Mouse (Mus musculus): ENCODE measurements at regions not wholly inside any gene's neighbourhood (a gene's known extent, or its start where the extent isn't known, plus 50 kb on each side); places are given as distances from the start of the nearest gene placed in this dataset.
"Not testable (repeated sequence)": the region's sequence is repeated elsewhere in the genome, so short reads cannot be mapped to it uniquely, and the experiment has no call there.

GRCm38 (mm10) chr3:21988010-21988531 lies 88.4 kb upstream of the Tbl1xr1 start:
- POLR2A ChIA-PET, result no interaction called here
- CTCF ChIA-PET, result interaction anchor here in 1 of 4 experiments (0.7 kb wide), 1 partner anchor 1262 kb away, joined by 3 read pairs; no protein-coding TSS in a partner anchor

DNA sequence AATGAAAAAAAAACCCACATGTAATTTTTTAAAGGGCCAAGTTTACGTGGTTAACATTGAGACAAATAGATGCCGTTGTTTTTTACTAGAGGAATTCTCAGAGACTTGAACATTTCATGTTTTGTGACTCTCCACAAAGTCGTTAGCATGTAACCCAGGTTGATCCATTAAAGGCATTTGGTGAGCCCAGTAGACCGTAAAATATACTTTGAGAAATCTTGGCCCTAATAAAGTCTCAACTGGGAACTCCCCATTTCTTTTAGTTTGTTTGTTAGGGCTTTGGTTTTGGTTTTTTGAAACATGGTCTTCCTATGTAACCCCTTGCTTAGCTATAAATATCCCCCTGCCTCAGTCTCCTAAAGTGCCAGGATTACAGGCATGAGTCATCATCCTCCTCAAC lies 85.9 kb upstream of the Tbl1xr1 start:
- CTCF ChIA-PET, result no interaction called here
- POLR2A ChIA-PET, result interaction anchor here in 1 of 4 experiments (1.0 to 1.1 kb wide), 3 partner anchors 41 to 56 kb away, joined by 3 read pairs; no protein-coding TSS in a partner anchor

DNA sequence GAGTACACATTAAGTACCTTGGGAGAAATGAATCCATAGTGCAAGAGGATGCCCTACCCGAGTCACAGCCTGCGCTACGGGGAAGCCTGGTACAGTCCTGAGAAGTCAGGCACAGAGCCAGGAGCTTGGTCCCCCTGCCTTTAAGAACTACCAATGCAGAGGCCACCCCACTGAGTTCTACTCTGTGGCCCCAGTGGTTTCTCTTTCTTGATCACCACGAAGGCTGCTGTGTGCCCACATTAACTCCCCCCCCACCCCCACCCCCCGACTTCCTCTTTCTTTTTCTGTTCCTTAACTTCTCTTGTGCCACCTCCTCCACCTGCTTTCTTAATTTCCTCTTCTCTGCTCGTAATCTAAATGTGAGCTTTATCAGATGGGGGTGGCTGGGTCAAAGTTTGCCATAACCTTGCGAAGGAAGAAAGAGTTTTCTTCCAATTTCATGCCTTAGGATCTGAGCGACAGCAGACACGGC lies 84.7 kb upstream of the Tbl1xr1 start:
- POLR2A ChIA-PET, result interaction anchor here in 2 of 4 experiments (0.6 to 1.1 kb wide), 3 partner anchors 12 to 83 kb away, joined by 3 to 4 read pairs (median 3); no protein-coding TSS in a partner anchor
- CTCF ChIA-PET, result no interaction called here

DNA sequence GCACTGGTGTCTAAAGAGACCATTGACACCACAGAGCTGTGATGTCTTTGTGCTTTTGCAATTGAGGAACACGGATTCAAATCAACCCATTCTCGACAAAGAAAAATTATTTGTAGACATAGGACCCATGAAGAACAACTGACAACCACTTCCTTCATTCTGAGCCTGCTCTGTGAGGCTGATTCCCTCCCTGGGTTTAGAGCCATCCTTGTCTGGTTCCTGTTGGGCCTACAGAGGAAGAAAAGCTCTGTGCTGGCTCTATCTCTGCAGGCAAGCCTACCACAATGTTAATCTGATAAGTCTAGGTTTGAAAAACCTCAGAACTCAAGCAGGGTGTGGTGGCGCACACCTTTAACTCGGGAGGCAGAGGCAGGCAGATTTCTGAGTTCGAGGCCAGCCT lies 84.2 kb upstream of the Tbl1xr1 start:
- ChIA-PET CTCF (no interaction called here), POLR2A (interaction anchor here in 1 of 4 experiments (0.6 to 1.4 kb wide), 3 partner anchors 11 to 84 kb away, joined by 3 to 5 read pairs (median 4); no protein-coding TSS in a partner anchor)

- POLR2A ChIA-PET, result no interaction called here
These were observed 82.5 kb upstream of the Tbl1xr1 start for GRCm38 (mm10) chr3:21993961-21994360.

GRCm38 (mm10) chr3:21995566-21996391 lies 80.7 kb upstream of the Tbl1xr1 start:
- POLR2A ChIA-PET, result interaction anchor here in 1 of 4 experiments (1.0 to 1.4 kb wide), 2 partner anchors 47 to 81 kb away, joined by 3 read pairs; partner anchors contain the start of gene Tbl1xr1
- CTCF ChIA-PET, result no interaction called here

More at GRCm38 (mm10) chr3:21993961-21994360, 82.5 kb upstream of the Tbl1xr1 start:
- CTCF ChIA-PET, result no interaction called here

- ChIA-PET POLR2A (interaction anchor here in 1 of 4 experiments (1.4 kb wide), 1 partner anchor 79 kb away, joined by 3 read pairs; the partner anchor contains the start of gene Tbl1xr1), CTCF (no interaction called here)
These were observed 79.1 kb upstream of the Tbl1xr1 start for GRCm38 (mm10) chr3:21997387-21997786.

DNA sequence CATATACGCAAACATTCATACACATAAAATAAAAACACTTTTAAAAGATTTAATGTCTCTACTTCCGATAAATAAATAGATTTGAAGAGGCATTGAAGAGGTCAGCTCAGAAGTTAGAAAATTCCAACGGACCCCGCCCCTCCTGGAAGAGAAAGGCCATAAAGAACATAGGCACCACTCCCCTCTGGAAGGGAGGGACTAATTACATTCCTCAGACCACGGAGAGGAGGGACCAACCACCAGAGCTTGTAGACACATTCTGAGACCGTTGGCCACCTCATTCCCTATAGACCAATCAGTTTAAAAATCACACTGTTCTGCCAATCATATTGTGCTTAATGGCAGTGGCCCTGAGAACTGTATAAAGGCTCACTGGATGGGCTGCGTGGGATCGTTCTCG lies 71.0 kb upstream of the Tbl1xr1 start:
- CTCF ChIA-PET, result interaction anchor here in 1 of 4 experiments (0.7 kb wide), 1 partner anchor 124 kb away, joined by 4 read pairs; no protein-coding TSS in a partner anchor
- POLR2A ChIA-PET, result interaction anchor here in 3 of 4 experiments (0.7 to 1.7 kb wide), 10 partner anchors 13 to 72 kb away, joined by 3 to 7 read pairs (median 4); partner anchors contain the start of gene Tbl1xr1 (in 2 of the 3)

DNA sequence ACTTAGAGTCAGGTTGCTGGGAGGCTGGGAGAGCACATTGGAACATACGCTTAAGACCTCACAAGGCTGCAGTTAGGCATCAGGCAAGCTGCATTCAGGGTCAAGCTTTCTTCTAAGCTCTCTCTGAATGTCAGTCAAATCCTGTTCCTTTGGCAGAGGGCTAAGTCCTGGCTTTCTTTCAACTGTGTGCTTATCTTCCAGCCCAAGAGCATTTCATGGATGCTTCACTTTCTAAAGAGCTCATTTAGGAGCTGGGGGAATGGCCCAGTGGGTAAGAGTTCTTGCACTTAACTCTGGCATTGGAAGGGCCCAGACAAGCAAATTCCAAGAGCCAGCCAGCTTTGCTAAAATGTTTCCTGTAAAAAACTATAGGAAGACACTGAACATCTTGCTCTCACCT lies 70.3 kb upstream of the Tbl1xr1 start:
- ChIA-PET POLR2A (interaction anchor here in 3 of 4 experiments (0.7 to 1.7 kb wide), 13 partner anchors 10 to 72 kb away, joined by 3 to 7 read pairs (median 5); partner anchors contain the start of gene Tbl1xr1 (in 1 of the 3)), CTCF (interaction anchor here in 1 of 4 experiments (0.7 kb wide), 1 partner anchor 124 kb away, joined by 4 read pairs; no protein-coding TSS in a partner anchor)

- POLR2A ChIA-PET, result interaction anchor here in 2 of 4 experiments (1.0 to 1.7 kb wide), 7 partner anchors 9 to 70 kb away, joined by 3 to 7 read pairs (median 5); no protein-coding TSS in a partner anchor
- CTCF ChIA-PET, result no interaction called here
These were observed 69.8 kb upstream of the Tbl1xr1 start for GRCm38 (mm10) chr3:22006651-22007050.

- ChIA-PET CTCF (no interaction called here), POLR2A (no interaction called here)
These were observed 68.7 kb upstream of the Tbl1xr1 start for GRCm38 (mm10) chr3:22007736-22008135.

GRCm38 (mm10) chr3:22008432-22008831 lies 68.0 kb upstream of the Tbl1xr1 start:
- POLR2A ChIA-PET, result interaction anchor here in 1 of 4 experiments (0.7 kb wide), 1 partner anchor 82 kb away, joined by 3 read pairs; no protein-coding TSS in a partner anchor
- CTCF ChIA-PET, result interaction anchor here in 1 of 4 experiments (0.5 to 0.6 kb wide), 3 partner anchors 13 to 39 kb away, joined by 3 to 13 read pairs (median 5); no protein-coding TSS in a partner anchor

DNA sequence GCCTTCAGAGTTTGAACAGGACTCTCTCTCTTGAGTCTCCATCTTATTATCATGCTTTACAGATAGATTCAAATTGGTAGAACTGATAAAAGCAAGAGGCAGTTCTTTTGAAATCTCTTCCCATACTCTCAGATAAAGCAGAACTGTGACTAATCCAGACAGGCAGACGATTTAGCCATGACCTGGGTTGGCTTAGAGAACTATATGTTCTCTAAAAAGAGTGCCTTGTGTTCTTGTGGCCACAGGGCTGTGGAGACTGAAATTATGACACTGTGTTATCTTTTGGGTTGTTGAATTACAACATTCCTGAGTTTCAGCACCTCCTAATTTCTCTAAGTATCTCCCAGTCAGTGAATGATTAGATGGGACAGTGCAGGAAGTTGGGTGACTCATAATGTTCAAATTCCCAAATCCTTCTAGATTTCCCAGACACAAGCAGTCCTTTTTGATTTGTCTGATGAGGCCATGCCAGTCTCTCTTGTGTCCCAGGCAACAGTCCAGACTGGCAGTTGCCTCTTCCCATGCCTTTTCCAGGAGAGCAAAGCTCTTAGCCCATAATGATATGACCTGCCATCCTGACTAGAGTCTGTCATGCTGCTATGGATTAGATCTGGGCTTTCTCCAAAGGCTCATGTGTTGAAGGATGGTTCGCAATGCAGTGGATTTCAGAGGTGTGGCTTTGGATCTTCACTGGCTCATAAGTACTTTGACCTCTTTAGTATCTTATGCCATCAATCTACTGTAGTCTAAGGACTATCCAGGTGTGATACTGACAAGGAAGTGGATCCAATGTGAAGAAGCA lies 66.4 kb upstream of the Tbl1xr1 start:
- ChIA-PET CTCF (no interaction called here), POLR2A (no interaction called here)

DNA sequence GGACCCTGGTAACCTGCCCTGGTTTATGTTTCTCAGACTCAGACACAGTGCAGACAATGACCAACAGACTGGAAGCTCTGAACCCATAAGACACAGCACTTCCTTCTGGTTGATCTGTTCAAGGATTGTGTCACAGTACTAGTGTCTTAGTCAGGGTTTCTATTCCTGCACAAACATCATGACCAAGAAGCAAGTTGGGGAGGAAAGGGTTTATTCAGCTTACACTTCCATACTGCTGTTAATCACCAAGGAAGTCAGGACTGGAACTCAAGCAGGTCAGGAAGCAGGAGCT lies 65.8 kb upstream of the Tbl1xr1 start:
- POLR2A ChIA-PET, CTCF ChIA-PET: not testable (repeated sequence)

- ChIA-PET CTCF (interaction anchor here in 1 of 4 experiments (0.6 kb wide), 1 partner anchor 13 kb away, joined by 13 read pairs; no protein-coding TSS in a partner anchor), POLR2A (interaction anchor here in 1 of 4 experiments (0.6 to 1.5 kb wide), 4 partner anchors 14 to 85 kb away, joined by 3 to 5 read pairs (median 4); no protein-coding TSS in a partner anchor)
These were observed 55.0 kb upstream of the Tbl1xr1 start for GRCm38 (mm10) chr3:22021360-22021935.

DNA sequence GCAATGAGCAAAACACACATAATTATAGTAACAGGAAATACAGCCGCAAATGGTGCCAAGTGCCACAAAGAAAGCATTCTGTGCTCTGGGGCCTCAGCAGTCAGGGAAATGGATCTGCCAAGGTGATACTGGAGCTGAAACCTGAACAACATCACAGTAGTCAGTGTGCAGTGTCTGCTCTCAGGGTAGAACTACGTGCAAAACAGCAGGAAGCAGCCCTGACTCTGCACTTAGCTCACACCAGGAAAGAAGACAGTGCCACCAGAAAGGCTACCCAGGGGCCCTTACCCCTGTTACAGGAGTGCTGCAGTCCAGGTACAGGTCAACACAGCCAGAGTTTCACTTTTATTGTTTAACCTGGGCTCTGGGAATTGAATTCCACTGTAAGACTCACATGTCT lies 54.0 kb upstream of the Tbl1xr1 start:
- POLR2A ChIA-PET, result interaction anchor here in 3 of 4 experiments (0.6 to 4.2 kb wide), 5 partner anchors 12 to 54 kb away, joined by 3 to 40 read pairs (median 26); partner anchors contain the start of gene Tbl1xr1 (in 2 of the 3)
- CTCF ChIA-PET, result no interaction called here

DNA sequence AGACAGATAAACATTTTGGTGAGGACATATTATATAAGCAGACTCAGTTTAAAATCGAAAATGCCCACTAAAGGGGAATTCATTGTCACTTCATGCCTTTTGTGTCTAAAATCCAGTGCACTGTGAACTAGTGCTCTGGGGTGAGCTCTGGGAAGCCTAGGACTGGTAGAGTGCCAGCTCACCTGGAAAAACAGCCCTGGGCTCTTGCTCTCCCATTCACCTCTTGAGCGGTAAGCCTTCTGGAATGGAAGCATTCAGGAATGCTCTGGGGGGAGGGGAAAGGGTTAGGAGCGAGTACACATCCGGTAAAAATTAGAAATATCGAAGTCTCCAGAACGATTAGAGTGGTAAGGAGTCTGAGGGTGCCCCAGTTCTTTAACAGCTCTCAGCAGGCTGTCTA lies 53.4 kb upstream of the Tbl1xr1 start:
- ChIA-PET POLR2A (interaction anchor here in 2 of 4 experiments (0.8 to 4.2 kb wide), 11 partner anchors 12 to 85 kb away, joined by 3 to 40 read pairs (median 6); partner anchors contain the start of gene Tbl1xr1 (in 2 of the 2)), CTCF (no interaction called here)

DNA sequence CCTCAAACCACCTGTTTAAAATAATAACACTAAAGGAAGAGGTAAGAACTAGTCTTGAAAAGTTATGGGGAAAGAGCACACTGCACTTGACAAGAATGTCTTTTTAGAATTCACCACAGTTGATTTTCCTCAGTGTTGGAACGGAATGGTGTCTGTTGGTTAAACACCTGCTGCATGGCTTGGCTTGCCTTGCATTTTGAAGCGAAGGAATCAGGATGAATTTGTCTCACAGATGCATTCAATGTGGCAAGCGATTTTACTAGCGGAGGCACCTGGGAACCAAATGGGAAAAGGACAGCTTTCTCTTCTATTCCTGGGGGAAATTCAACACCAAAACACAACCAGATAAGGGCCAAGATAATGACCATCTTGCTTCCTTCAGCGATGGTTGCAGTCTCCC lies 52.9 kb upstream of the Tbl1xr1 start:
- POLR2A ChIA-PET, result interaction anchor here in 3 of 4 experiments (0.5 to 4.2 kb wide), 16 partner anchors 11 to 225 kb away, joined by 3 to 40 read pairs (median 6); partner anchors contain the start of gene Tbl1xr1 (in 2 of the 3)
- CTCF ChIA-PET, result no interaction called here
